In genomic region chr8:70796403-70797080, GRCm38 (mm10) we compare ENCODE assay signal across 8 mouse cellular contexts. TPM values are rescaled to one million over a fixed set of nuclear protein-coding genes. Genes with fewer than 3 reads are reported as not detected.
DNase-seq lines count a peak whose midpoint lies in the region; ATAC-seq lines count a peak whose summit lies in the region.

No protein-coding gene starts in this region.

- ATAC-seq in lung, embryonic 16.5 days (ENCODE audit: low read depth), result no peak
- no peak for ATAC-seq in midbrain, embryonic 14.5 days (ENCODE audit: low FRiP score, low TSS enrichment)

- peak; percentile 96 for DNase-seq in adrenal gland, postnatal 10 days
- DNase-seq in adrenal gland, adult 8-10 months, result no peak
- no peak for DNase-seq in lung, adult 18-20 months
- no peak for DNase-seq in hindbrain, embryonic 10.5 days (ENCODE audit: low spot score)
- no peak for DNase-seq in midbrain, embryonic 14.5 days
- DNase-seq in adipocyte (ENCODE audit: low spot score), result no peak
- DNase-seq in cerebellum, adult 11 months, result no peak

- H3K27ac ChIP-seq in lung, embryonic 16.5 days (ENCODE audit: low read length), result no peak overlapping the region; the same call in 1 of the 2 replicates
- peak overlapping the region; percentile 87 for H3K27ac ChIP-seq in hindbrain, embryonic 10.5 days
- peak overlapping the region; percentile 26; the same call in 1 of the 2 replicates for H3K27ac ChIP-seq in midbrain, embryonic 14.5 days (replicated peaks; ENCODE audit: low read depth, low read length)

- peak overlapping the region; percentile 69 for H3K9ac ChIP-seq in lung, embryonic 16.5 days (ENCODE audit: low read length)
- H3K9ac ChIP-seq in midbrain, embryonic 14.5 days (replicated peaks; ENCODE audit: low read length), result peak overlapping the region; percentile 62

- no peaks in the 10 kb centered on the region for H3K36me3 ChIP-seq in lung, embryonic 16.5 days (ENCODE audit: control insufficient read depth, insufficient read depth, low read length)
- H3K36me3 ChIP-seq in hindbrain, embryonic 10.5 days, result no peaks in the 10 kb centered on the region
- no peaks in the 10 kb centered on the region for H3K36me3 ChIP-seq in midbrain, embryonic 14.5 days (ENCODE audit: control insufficient read depth, insufficient read depth, low read length)

- H3K4me3 ChIP-seq in lung, embryonic 16.5 days (ENCODE audit: low read length), result peak overlapping the region; percentile 59
- H3K4me3 ChIP-seq in hindbrain, embryonic 10.5 days, result peak overlapping the region; percentile 69
- peak overlapping the region; percentile 49 for H3K4me3 ChIP-seq in midbrain, embryonic 14.5 days (replicated peaks; ENCODE audit: low read depth, low read length)

- peak overlapping the region; percentile 92 for H3K4me2 ChIP-seq in lung, embryonic 16.5 days (ENCODE audit: low read depth, low read length)
- peak overlapping the region; percentile 89 for H3K4me2 ChIP-seq in midbrain, embryonic 14.5 days (ENCODE audit: low read length)

- H3K4me1 ChIP-seq in lung, embryonic 16.5 days (replicated peaks; ENCODE audit: control insufficient read depth, insufficient read depth, low read length), result peaks cover 29% of the 10 kb centered on the region
- peaks cover 68% of the 10 kb centered on the region for H3K4me1 ChIP-seq in hindbrain, embryonic 10.5 days (replicated peaks)
- H3K4me1 ChIP-seq in midbrain, embryonic 14.5 days (ENCODE audit: control insufficient read depth, insufficient read depth, low read length), result peaks cover 27% of the 10 kb centered on the region

- H3K27me3 ChIP-seq in lung, embryonic 16.5 days (ENCODE audit: control insufficient read depth, insufficient read depth, low read depth, low read length), result peaks cover 31% of the 10 kb centered on the region
- H3K27me3 ChIP-seq in hindbrain, embryonic 10.5 days (ENCODE audit: insufficient read depth, poor library complexity, severe bottlenecking), result peaks cover 75% of the 10 kb centered on the region
- peaks cover 19% of the 10 kb centered on the region for H3K27me3 ChIP-seq in midbrain, embryonic 14.5 days (ENCODE audit: control insufficient read depth, insufficient read depth, low read length)

- WGBS in lung, embryonic 16.5 days, result 2% methylated on average over 54 of the region's 54 CpGs
- WGBS in hindbrain, embryonic 10.5 days, result 2% methylated on average over 54 of the region's 54 CpGs
- WGBS in midbrain, embryonic 14.5 days, result 1% methylated on average over 54 of the region's 54 CpGs

- no peaks in the 10 kb centered on the region for H3K9me3 ChIP-seq in lung, embryonic 16.5 days (ENCODE audit: control insufficient read depth, low read length)
- no peaks in the 10 kb centered on the region for H3K9me3 ChIP-seq in hindbrain, embryonic 10.5 days
- H3K9me3 ChIP-seq in midbrain, embryonic 14.5 days (ENCODE audit: control insufficient read depth, low read length), result no peaks in the 10 kb centered on the region

RNA-seq across cellular contexts. Expression of gene Mast3, which starts 8.3 kb away (rescaled TPM):
- 10 to 100 TPM; 17.7 to 22.8 TPM for total RNA-seq in adrenal gland, postnatal 10 days (2021)
- 10 to 100 TPM; 17.8 to 37.7 (median 26.5) TPM for total RNA-seq in adrenal gland, adult 8-10 months (2022)
- 13.7 and 14.3 TPM in 2 replicates for polyA plus RNA-seq in lung, embryonic 16.5 days (2015; fragmentation: Nextera tagmentation; extraction: Ambion mirVana)
- polyA plus RNA-seq in hindbrain, embryonic 10.5 days (2016; fragmentation: Nextera tagmentation; extraction: Ambion mirVana), result 11.4 and 18.2 TPM in 2 replicates
- 22.7 and 24.3 TPM in 2 replicates for polyA plus RNA-seq in midbrain, embryonic 14.5 days (2014; fragmentation: Nextera tagmentation; extraction: Ambion mirVana)

RNA-seq across cellular contexts. Expression of gene Il12rb1, which starts 11.7 kb away (rescaled TPM):
- total RNA-seq in adrenal gland, postnatal 10 days (2021), result under 1 TPM; 0.67 to 0.87 TPM
- total RNA-seq in adrenal gland, adult 8-10 months (2022), result under 1 TPM; 0.11 to 0.75 (median 0.22) TPM
- 0.24 and 0.69 TPM in 2 replicates for polyA plus RNA-seq in lung, embryonic 16.5 days (2015; fragmentation: Nextera tagmentation; extraction: Ambion mirVana)
- 0.05 TPM in 1 of 2 replicates, not detected in the other for polyA plus RNA-seq in hindbrain, embryonic 10.5 days (2016; fragmentation: Nextera tagmentation; extraction: Ambion mirVana)
- 0.45 TPM in 1 of 2 replicates, not detected in the other for polyA plus RNA-seq in midbrain, embryonic 14.5 days (2014; fragmentation: Nextera tagmentation; extraction: Ambion mirVana)

RNA-seq across cellular contexts. Expression of gene Pik3r2, which starts 20.0 kb away (rescaled TPM):
- 10 to 100 TPM; 37.7 to 46.4 TPM for total RNA-seq in adrenal gland, postnatal 10 days (2021)
- 10 to 100 TPM; 44.0 to 73.8 (median 57.9) TPM for total RNA-seq in adrenal gland, adult 8-10 months (2022)
- polyA plus RNA-seq in lung, embryonic 16.5 days (2015; fragmentation: Nextera tagmentation; extraction: Ambion mirVana), result 56.0 and 56.8 TPM in 2 replicates
- 73.4 and 82.1 TPM in 2 replicates for polyA plus RNA-seq in hindbrain, embryonic 10.5 days (2016; fragmentation: Nextera tagmentation; extraction: Ambion mirVana)
- 79.2 and 84.7 TPM in 2 replicates for polyA plus RNA-seq in midbrain, embryonic 14.5 days (2014; fragmentation: Nextera tagmentation; extraction: Ambion mirVana)

RNA-seq across cellular contexts. Expression of gene Mpv17l2, which starts 35.8 kb away (rescaled TPM):
- 100 to 1,000 TPM in 1 of 2 experiments, 10 to 100 TPM in 1; 92.9 to 106 TPM for total RNA-seq in adrenal gland, postnatal 10 days (2021)
- total RNA-seq in adrenal gland, adult 8-10 months (2022), result 100 to 1,000 TPM; 106 to 166 (median 126) TPM
- polyA plus RNA-seq in lung, embryonic 16.5 days (2015; fragmentation: Nextera tagmentation; extraction: Ambion mirVana), result 37.1 and 39.2 TPM in 2 replicates
- 35.0 and 40.6 TPM in 2 replicates for polyA plus RNA-seq in hindbrain, embryonic 10.5 days (2016; fragmentation: Nextera tagmentation; extraction: Ambion mirVana)
- polyA plus RNA-seq in midbrain, embryonic 14.5 days (2014; fragmentation: Nextera tagmentation; extraction: Ambion mirVana), result 37.1 and 39.0 TPM in 2 replicates

RNA-seq across cellular contexts. Expression of gene Rab3a, which starts 42.1 kb away (rescaled TPM):
- total RNA-seq in adrenal gland, postnatal 10 days (2021), result 10 to 100 TPM; 53.3 to 53.9 TPM
- total RNA-seq in adrenal gland, adult 8-10 months (2022), result 10 to 100 TPM; 59.6 to 90.1 (median 74.4) TPM
- 14.8 and 16.2 TPM in 2 replicates for polyA plus RNA-seq in lung, embryonic 16.5 days (2015; fragmentation: Nextera tagmentation; extraction: Ambion mirVana)
- polyA plus RNA-seq in hindbrain, embryonic 10.5 days (2016; fragmentation: Nextera tagmentation; extraction: Ambion mirVana), result 24.8 and 70.3 TPM in 2 replicates
- polyA plus RNA-seq in midbrain, embryonic 14.5 days (2014; fragmentation: Nextera tagmentation; extraction: Ambion mirVana), result 407 and 464 TPM in 2 replicates
